Mouse (Mus musculus) liver, adult 2 months (tissue): ENCODE data around the gene Rab4a. TPM values are rescaled to one million over a fixed set of nuclear protein-coding genes. Genes with fewer than 3 reads are reported as not detected.

ENCODE experiments used
- DNase-seq: peaks from one replicate; pipeline ENCODE4 v3.0.0-alpha.2; 2011; ENCODE audit warnings: low read depth, low spot score; ENCODE audit errors: extremely low read depth
- H3K27ac ChIP-seq: fragments of 200-500 bp; replicated peaks from 2 replicates; pipeline ENCODE4 v1.5.1; 2012; ENCODE audit warnings: low read depth, mild to moderate bottlenecking, control low read depth, inconsistent platforms, low read length; ENCODE audit not compliant: insufficient read depth
- H3K27me3 ChIP-seq: fragments of 200-500 bp; 2 replicates; pipeline ENCODE4 v1.6.1; 2012; ENCODE audit warnings: mild to moderate bottlenecking, moderate library complexity, low read length, inconsistent platforms; ENCODE audit not compliant: control insufficient read depth, insufficient read depth
- H3K36me3 ChIP-seq: fragments of 200-500 bp; 2 replicates; pipeline ENCODE4 v1.6.1; 2012; ENCODE audit warnings: low read length, inconsistent platforms; ENCODE audit not compliant: control insufficient read depth, insufficient read depth
- H3K4me1 ChIP-seq: fragments of 200-500 bp; 2 replicates; pipeline ENCODE4 v1.6.1; 2011; ENCODE audit warnings: low read length; ENCODE audit not compliant: control insufficient read depth, insufficient read depth
- H3K4me3 ChIP-seq: fragments of 200-500 bp; 2 replicates; pipeline ENCODE4 v1.5.1; 2011; ENCODE audit warnings: low read depth, mild to moderate bottlenecking, control low read depth, low read length, moderate library complexity; ENCODE audit not compliant: insufficient read depth
- H3K79me2 ChIP-seq: fragments of 200-500 bp; 2 replicates; pipeline ENCODE4 v1.6.1; 2012; ENCODE audit warnings: inconsistent platforms, mild to moderate bottlenecking, low read length, moderate library complexity; ENCODE audit not compliant: control insufficient read depth, insufficient read depth
- H3K9ac ChIP-seq: fragments of 200-500 bp; 2 replicates; pipeline ENCODE4 v1.6.1; 2012; ENCODE audit warnings: low read depth, mild to moderate bottlenecking, control low read depth, inconsistent platforms, low read length
- CTCF ChIP-seq: fragments of 200-500 bp; IDR thresholded peaks from 2 replicates; pipeline ENCODE4 v1.5.1; 2011; ENCODE audit warnings: low read depth, low read length, control low read depth
- POLR2A ChIP-seq: fragments of 200-500 bp; IDR thresholded peaks from 2 replicates; pipeline ENCODE4 v1.6.1; 2011; ENCODE audit warnings: low read length, control low read depth; ENCODE audit not compliant: insufficient read depth; ENCODE audit errors: extremely low read depth
- WGBS: fragments of 180-500 bp; shearing (Covaris S2); methylation state at CpG from one replicate; pipeline ENCODE4 v1.1.7; 2018; 5-methylcytosine and 5-hydroxymethylcytosine counted together
- polyA plus RNA-seq: library from polyadenylated mRNA; depleted of rRNA; stranded (reverse); fragments of >200 nt; gene quantifications from 2 replicates; pipeline ENCODE4 v1.2.3, GENCODE M21; 2012; rRNA removed
- total RNA-seq: library from RNA; depleted of rRNA; stranded (reverse); fragments of >200 nt; gene quantifications from 2 replicates; pipeline ENCODE4 v1.2.3, GENCODE M21; 2014; rRNA removed

Rab4a gene
- total and polyA plus RNA-seq, 2 experiments: 15.4 to 24.4 TPM

GRCm38 (mm10) chr8:123880821-123881350 lies 75.1 kb downstream of the Rab4a start:
- Histone ChIP-seq H3K27ac (no peak overlapping the region), H3K4me1 (no peaks in the 10 kb centered on the region), H3K79me2 (no peaks in the 10 kb centered on the region), H3K4me3 (no peak overlapping the region), H3K36me3 (no peaks in the 10 kb centered on the region), H3K9ac (no peak overlapping the region), H3K27me3 (peaks cover 5% of the 10 kb centered on the region; the same call in 1 of the 2 replicates)
- no peak for DNase-seq
- TF ChIP-seq CTCF (no peak), POLR2A (no peak)
- WGBS: 28% methylated on average over 4 of the region's 4 CpGs

GRCm38 (mm10) chr8:123882412-123882811 lies 76.6 kb downstream of the Rab4a start:
- H3K9ac ChIP-seq: no peak overlapping the region
- no peaks in the 10 kb centered on the region for H3K79me2 ChIP-seq
- H3K27me3 ChIP-seq: peaks cover 5% of the 10 kb centered on the region; the same call in 1 of the 2 replicates
- no peaks in the 10 kb centered on the region for H3K36me3 ChIP-seq
- no peak for TF ChIP-seq CTCF
- no peak for TF ChIP-seq POLR2A
- H3K4me1 ChIP-seq: no peaks in the 10 kb centered on the region
- 84% methylated on average over 2 of the region's 2 CpGs for WGBS
- no peak for DNase-seq
- H3K27ac ChIP-seq: no peak overlapping the region
- no peak overlapping the region for H3K4me3 ChIP-seq

GRCm38 (mm10) chr8:123883094-123883493 lies 77.3 kb downstream of the Rab4a start:
- no peak overlapping the region for H3K9ac ChIP-seq
- TF ChIP-seq CTCF (no peak), POLR2A (no peak)
- no peaks in the 10 kb centered on the region for H3K4me1 ChIP-seq
- WGBS: 87% methylated on average over 4 of the region's 4 CpGs
- no peak overlapping the region for H3K27ac ChIP-seq
- H3K79me2 ChIP-seq: no peaks in the 10 kb centered on the region
- H3K27me3 ChIP-seq: peaks cover 5% of the 10 kb centered on the region; the same call in 1 of the 2 replicates
- H3K4me3 ChIP-seq: no peak overlapping the region
- DNase-seq: no peak
- H3K36me3 ChIP-seq: no peaks in the 10 kb centered on the region

Other genes with a start within 250 kb of the Rab4a start
- 25.6 and 41.1 TPM in 2 replicates for gene Rhou, start 152.1 kb upstream of the Rab4a start, total RNA-seq
- gene Rhou, start 152.1 kb upstream of the Rab4a start, polyA plus RNA-seq: 34.1 and 38.6 TPM in 2 replicates
- gene Ccsap, start 54.2 kb downstream of the Rab4a start, total RNA-seq: 0.09 and 0.34 TPM in 2 replicates
- 0.07 and 0.12 TPM in 2 replicates for gene Ccsap, start 54.2 kb downstream of the Rab4a start, polyA plus RNA-seq
- gene Acta1, start 88.8 kb downstream of the Rab4a start, total RNA-seq: 16.6 TPM in 1 of 2 replicates, not detected in the other
- 0.11 and 0.24 TPM in 2 replicates for gene Acta1, start 88.8 kb downstream of the Rab4a start, polyA plus RNA-seq
- gene Nup133, start 143.3 kb downstream of the Rab4a start, total RNA-seq: 5.4 and 7.1 TPM in 2 replicates
- 3.1 and 3.2 TPM in 2 replicates for gene Nup133, start 143.3 kb downstream of the Rab4a start, polyA plus RNA-seq
- gene Abcb10, start 177.1 kb downstream of the Rab4a start, total RNA-seq: 12.4 and 13.9 TPM in 2 replicates
- 13.6 and 13.7 TPM in 2 replicates for gene Abcb10, start 177.1 kb downstream of the Rab4a start, polyA plus RNA-seq
- 9.0 and 10.8 TPM in 2 replicates for gene Taf5l, start 215.4 kb downstream of the Rab4a start, total RNA-seq
- 13.3 and 16.0 TPM in 2 replicates for gene Taf5l, start 215.4 kb downstream of the Rab4a start, polyA plus RNA-seq
- 3.6 and 4.1 TPM in 2 replicates for gene Urb2, start 215.5 kb downstream of the Rab4a start, total RNA-seq
- 1.8 and 2.7 TPM in 2 replicates for gene Urb2, start 215.5 kb downstream of the Rab4a start, polyA plus RNA-seq